Mouse (Mus musculus) ES-E14 (cell line): Measurements from ENCODE around the gene Immt. TPM values are rescaled to one million over a fixed set of nuclear protein-coding genes. Genes with fewer than 3 reads are reported as not detected.
"Not testable (repeated sequence)": the region's sequence is repeated elsewhere in the genome, so short reads cannot be mapped to it uniquely, and the experiment has no call there.

Experiments used
- DNase-seq: peaks from one replicate; pipeline ENCODE4 v3.0.0-alpha.2; 2013; ENCODE audit warnings: low read depth, low spot score
- H3K27ac ChIP-seq: 2 replicates; pipeline ENCODE4 v1.5.1; 2012; ENCODE audit warnings: low read depth, mild to moderate bottlenecking, low read length, moderate library complexity, mixed read lengths; ENCODE audit not compliant: poor library complexity, insufficient read depth, severe bottlenecking
- H3K36me3 ChIP-seq: 2 replicates; pipeline ENCODE4 v1.6.1; 2012; ENCODE audit warnings: mild to moderate bottlenecking, low read length, moderate library complexity, mixed read lengths; ENCODE audit not compliant: control insufficient read depth, poor library complexity, insufficient read depth, severe bottlenecking
- H3K4me1 ChIP-seq, 2 experiments: fragments of 150-350 bp in 1 of 2; sonication (generic) in 1 of 2; 2 replicates each; pipeline ENCODE4 v1.6.1; 2012; ENCODE audit warnings: low read length in 2 of 2, mild to moderate bottlenecking in 1 of 2, mixed read lengths in 1 of 2; ENCODE audit not compliant: control insufficient read depth in 2 of 2, insufficient read depth in 2 of 2, poor library complexity in 1 of 2
- H3K4me3 ChIP-seq, 2 experiments: fragments of 150-350 bp in 1 of 2; sonication (generic) in 1 of 2; 2 replicates each; pipeline ENCODE4 v1.5.1; 2012; ENCODE audit warnings: low read length in 2 of 2, low read depth in 1 of 2, mild to moderate bottlenecking in 1 of 2, mixed read lengths in 1 of 2; ENCODE audit not compliant: insufficient read depth in 1 of 2, poor library complexity in 1 of 2, severe bottlenecking in 1 of 2
- H3K9ac ChIP-seq: 2 replicates; pipeline ENCODE4 v1.6.1; 2012; ENCODE audit warnings: low read depth, mild to moderate bottlenecking, low read length, mixed read lengths; ENCODE audit not compliant: poor library complexity, insufficient read depth, severe bottlenecking
- H3K9me3 ChIP-seq: fragments of 150-350 bp; sonication (generic); 2 replicates; pipeline ENCODE4 v1.6.1; 2012; ENCODE audit warnings: low read depth, mild to moderate bottlenecking, low read length; ENCODE audit not compliant: control insufficient read depth, insufficient read depth
- CHD2 ChIP-seq: IDR thresholded peaks from 2 replicates; pipeline ENCODE4 v1.6.1; 2014; ENCODE audit warnings: mild to moderate bottlenecking, low read depth, low read length, inconsistent platforms
- HCFC1 ChIP-seq: IDR thresholded peaks from 2 replicates; pipeline ENCODE4 v1.6.1; 2012; ENCODE audit warnings: low read length, inconsistent platforms, borderline replicate concordance; ENCODE audit not compliant: insufficient read depth
- MAFK ChIP-seq: IDR thresholded peaks from 2 replicates; pipeline ENCODE4 v1.6.1; 2014; ENCODE audit warnings: mild to moderate bottlenecking, low read depth, low read length, inconsistent platforms; ENCODE audit not compliant: insufficient read depth
- ZC3H11A ChIP-seq: IDR thresholded peaks from 2 replicates; pipeline ENCODE4 v1.6.1; 2012; ENCODE audit warnings: low read depth, mild to moderate bottlenecking, inconsistent platforms, low read length, borderline replicate concordance
- ZNF384 ChIP-seq: IDR thresholded peaks from 2 replicates; pipeline ENCODE4 v1.6.1; 2012; ENCODE audit warnings: low read depth, low read length, inconsistent platforms
- in situ Hi-C, 2 experiments: fragments of 600-800 bp; cut with MboI; formaldehyde crosslinking; loops; one replicate each; pipeline ENCODE4 v1.15.1; 2025; ENCODE audit warnings: low sequenced_read_pairs in 2 of 2, inconsistent platforms in 1 of 2; ENCODE audit not compliant: unreplicated experiment in 2 of 2
- total RNA-seq: library from RNA; depleted of rRNA; stranded (reverse); fragments of 300-350 nt; gene quantifications from 2 replicates; pipeline ENCODE4 v1.2.3, GENCODE M21; 2012

Immt gene
- total RNA-seq, 1 experiment, result 181 TPM

GRCm38 (mm10) chr6:71840597-71841290 is 9.6 kb downstream of the Immt start:
- H3K36me3 ChIP-seq, result no peaks in the 10 kb centered on the region
- H3K9me3 ChIP-seq, result no peaks in the 10 kb centered on the region
- H3K9ac ChIP-seq, result no peak overlapping the region
- H3K4me1 ChIP-seq, result peaks cover 0 to 15% of the 10 kb centered on the region in 2 experiments; a peak in 2 of 4 replicates
- in situ Hi-C loops, result no loop called here
- H3K27ac ChIP-seq, result no peak overlapping the region
- no peak overlapping the region for H3K4me3 ChIP-seq
- TF ChIP-seq ZC3H11A (no peak), CHD2 (no peak), HCFC1 (no peak), MAFK (no peak), ZNF384 (no peak)
- no peak for DNase-seq

- H3K9ac ChIP-seq, H3K36me3 ChIP-seq, H3K27ac ChIP-seq, H3K4me1 ChIP-seq, DNase-seq, H3K4me3 ChIP-seq, in situ Hi-C loops, H3K9me3 ChIP-seq: not testable (repeated sequence)
Observed at GRCm38 (mm10) chr6:71846906-71847305, 15.8 kb downstream of the Immt start.

- Histone ChIP-seq H3K36me3 (peaks cover 9% of the 10 kb centered on the region), H3K4me3 (no peak overlapping the region), H3K27ac (no peak overlapping the region), H3K4me1 (no peaks in the 10 kb centered on the region), H3K9me3 (no peaks in the 10 kb centered on the region), H3K9ac (no peak overlapping the region)
- in situ Hi-C loops, result no loop called here
- no peak for TF ChIP-seq CHD2
- TF ChIP-seq ZNF384, result no peak
- no peak for TF ChIP-seq HCFC1
- TF ChIP-seq MAFK, result no peak
- no peak for DNase-seq
Observed at GRCm38 (mm10) chr6:71867751-71868150, 36.6 kb downstream of the Immt start.

GRCm38 (mm10) chr6:71868809-71869208 is 37.7 kb downstream of the Immt start:
- Histone ChIP-seq H3K9ac (no peak overlapping the region), H3K36me3 (peaks cover 9% of the 10 kb centered on the region), H3K4me3 (no peak overlapping the region), H3K27ac (no peak overlapping the region), H3K9me3 (no peaks in the 10 kb centered on the region), H3K4me1 (no peaks in the 10 kb centered on the region)
- in situ Hi-C loops, result no loop called here
- no peak for DNase-seq
- TF ChIP-seq ZNF384, result peak; percentile 75; the same call in 1 of the 2 replicates
- TF ChIP-seq HCFC1, result no peak

- Histone ChIP-seq H3K36me3 (peaks cover 12% of the 10 kb centered on the region), H3K9me3 (no peaks in the 10 kb centered on the region), H3K4me3 (no peak overlapping the region), H3K9ac (no peak overlapping the region), H3K4me1 (no peaks in the 10 kb centered on the region), H3K27ac (no peak overlapping the region)
- in situ Hi-C loops, result no loop called here
- DNase-seq, result no peak
- TF ChIP-seq ZNF384 (no peak), ZC3H11A (no peak), HCFC1 (no peak), MAFK (no peak), CHD2 (no peak)
Observed at GRCm38 (mm10) chr6:71871396-71871795, 40.3 kb downstream of the Immt start.
